27 mouse cellular contexts compared by ENCODE assay signal in the genomic region with DNA sequence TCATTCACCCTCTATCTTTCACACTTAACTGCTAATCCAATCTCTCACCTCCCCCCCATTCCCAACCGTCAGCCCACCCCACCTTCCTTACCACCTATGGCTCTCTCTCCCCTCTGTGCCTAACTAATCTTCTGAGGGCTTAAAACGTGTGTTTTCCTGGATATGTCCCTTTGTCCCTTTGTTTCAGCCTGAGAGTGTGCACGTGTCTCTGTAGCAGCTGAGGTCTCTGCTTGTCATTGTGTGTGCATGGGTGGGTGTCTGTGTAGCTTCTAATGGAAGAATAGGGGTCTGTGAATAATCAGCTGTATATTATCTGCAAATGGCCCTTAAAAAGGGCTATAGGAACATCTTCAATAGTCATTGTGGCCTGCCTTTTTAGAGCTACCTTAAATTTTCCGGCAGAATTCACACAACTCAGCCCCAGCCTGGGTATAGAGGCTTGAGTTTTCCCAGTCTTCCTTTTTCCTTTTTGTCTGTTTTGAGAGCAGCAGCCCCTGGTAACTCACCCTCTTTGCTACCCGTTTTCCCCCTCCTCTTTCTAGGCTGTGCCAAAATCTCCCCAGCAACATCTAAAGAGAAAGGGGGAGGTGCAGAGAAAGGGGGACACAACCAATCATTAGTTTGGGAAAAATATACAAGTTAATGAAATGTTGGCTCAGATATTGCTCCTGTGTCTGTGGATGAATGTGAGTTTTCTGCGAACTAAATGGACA. TPM values are rescaled to one million over a fixed set of nuclear protein-coding genes. Genes with fewer than 3 reads are reported as not detected.
DNase-seq lines count a peak whose midpoint lies in the region; ATAC-seq and TF ChIP-seq lines count a peak whose summit lies in the region.
"Had no signal": no experiment of that assay in that cellular context is flagged by ENCODE, and none has a peak within 500 bp of the region (broad histone marks: within the 10 kb centered on the region; RNA-seq: fewer than 3 reads in every experiment).

No protein-coding gene starts in this region.

- peaks cover 9% of the 10 kb centered on the region for H3K4me1 ChIP-seq in midbrain, embryonic 10.5 days
- no peaks in the 10 kb centered on the region for H3K4me1 ChIP-seq in midbrain, postnatal 0 days (ENCODE audit: insufficient read depth, low read length)
- peaks cover 5% of the 10 kb centered on the region; the same call in 1 of the 2 replicates for H3K4me1 ChIP-seq in forebrain, embryonic 13.5 days
- H3K4me1 ChIP-seq in hindbrain, embryonic 14.5 days (replicated peaks; ENCODE audit: control insufficient read depth, insufficient read depth, low read length) = peaks cover 6% of the 10 kb centered on the region; the same call in 1 of the 2 replicates
- 0 out of 2 replicates have a peak, but pooled peaks cover 5% of the 10 kb centered on the region for H3K4me1 ChIP-seq in midbrain, embryonic 16.5 days (ENCODE audit: control insufficient read depth, insufficient read depth, low read length)
- H3K4me1 ChIP-seq: heart, embryonic 15.5 days; hindbrain, embryonic 15.5 days; limb, embryonic 15.5 days had no signal

- no peak for TF ChIP-seq CTCF in midbrain, postnatal 0 days (IDR thresholded peaks at IDR 0.05)

- H3K27me3 ChIP-seq in midbrain, embryonic 10.5 days (ENCODE audit: low read depth, poor library complexity, severe bottlenecking) = peaks cover 78% of the 10 kb centered on the region
- no peaks in the 10 kb centered on the region; the same call in 1 of the 2 replicates for H3K27me3 ChIP-seq in midbrain, postnatal 0 days (ENCODE audit: insufficient read depth, low read length)
- H3K27me3 ChIP-seq in forebrain, embryonic 13.5 days = no peaks in the 10 kb centered on the region
- no peaks in the 10 kb centered on the region; the same call in 1 of the 2 replicates for H3K27me3 ChIP-seq in hindbrain, embryonic 14.5 days (ENCODE audit: control insufficient read depth, insufficient read depth, low read length)
- H3K27me3 ChIP-seq in midbrain, embryonic 16.5 days (ENCODE audit: control insufficient read depth, insufficient read depth, low read depth, low read length) = peaks cover 2% of the 10 kb centered on the region
- H3K27me3 ChIP-seq: heart, embryonic 15.5 days; limb, embryonic 15.5 days had no signal

- no peak overlapping the region for H3K9ac ChIP-seq in midbrain, postnatal 0 days (replicated peaks; ENCODE audit: low read length, poor library complexity, severe bottlenecking)
- no peak overlapping the region for H3K9ac ChIP-seq in forebrain, embryonic 13.5 days
- H3K9ac ChIP-seq in hindbrain, embryonic 14.5 days = no peak overlapping the region
- 0 out of 2 replicates have a peak overlapping the region, but pooled peaks have one; percentile 1 for H3K9ac ChIP-seq in midbrain, embryonic 16.5 days (ENCODE audit: low read depth, low read length)
- H3K9ac ChIP-seq: heart, embryonic 15.5 days; hindbrain, embryonic 15.5 days; limb, embryonic 15.5 days had no signal

- no peaks in the 10 kb centered on the region for H3K9me3 ChIP-seq in midbrain, embryonic 10.5 days (replicated peaks)
- H3K9me3 ChIP-seq in midbrain, postnatal 0 days (ENCODE audit: low read length) = no peaks in the 10 kb centered on the region
- no peaks in the 10 kb centered on the region for H3K9me3 ChIP-seq in forebrain, embryonic 13.5 days (replicated peaks)
- no peaks in the 10 kb centered on the region for H3K9me3 ChIP-seq in hindbrain, embryonic 14.5 days (ENCODE audit: control insufficient read depth, low read length)
- no peaks in the 10 kb centered on the region for H3K9me3 ChIP-seq in midbrain, embryonic 16.5 days (replicated peaks; ENCODE audit: control insufficient read depth, low read length, poor library complexity, severe bottlenecking)
- H3K9me3 ChIP-seq: heart, embryonic 15.5 days; hindbrain, embryonic 15.5 days; limb, embryonic 15.5 days had no signal

- H3K36me3 ChIP-seq in midbrain, embryonic 10.5 days = no peaks in the 10 kb centered on the region
- H3K36me3 ChIP-seq in midbrain, postnatal 0 days (ENCODE audit: insufficient read depth, low read length) = no peaks in the 10 kb centered on the region
- no peaks in the 10 kb centered on the region for H3K36me3 ChIP-seq in forebrain, embryonic 13.5 days (ENCODE audit: poor library complexity, severe bottlenecking)
- H3K36me3 ChIP-seq in hindbrain, embryonic 14.5 days (replicated peaks; ENCODE audit: control insufficient read depth, insufficient read depth) = no peaks in the 10 kb centered on the region
- H3K36me3 ChIP-seq in midbrain, embryonic 16.5 days (ENCODE audit: control insufficient read depth, insufficient read depth, low read length) = no peaks in the 10 kb centered on the region
- H3K36me3 ChIP-seq: heart, embryonic 15.5 days; hindbrain, embryonic 15.5 days; limb, embryonic 15.5 days had no signal

- no peak for ATAC-seq in midbrain, postnatal 0 days (ENCODE audit: low FRiP score)
- ATAC-seq in forebrain, embryonic 13.5 days = peak; percentile 70; the same call in 1 of the 2 replicates
- ATAC-seq in hindbrain, embryonic 14.5 days (ENCODE audit: low FRiP score) = 0 out of 2 replicates have a peak, but pooled peaks have one; percentile 37
- ATAC-seq in midbrain, embryonic 16.5 days = peak; percentile 32; the same call in 1 of the 2 replicates
- ATAC-seq: lung, postnatal 0 days had no signal

- H3K4me3 ChIP-seq in midbrain, embryonic 10.5 days = no peak overlapping the region
- H3K4me3 ChIP-seq in midbrain, postnatal 0 days (ENCODE audit: low read depth, low read length) = no peak overlapping the region
- no peak overlapping the region for H3K4me3 ChIP-seq in forebrain, embryonic 13.5 days
- H3K4me3 ChIP-seq in hindbrain, embryonic 14.5 days (replicated peaks; ENCODE audit: low read length) = no peak overlapping the region
- no peak overlapping the region for H3K4me3 ChIP-seq in midbrain, embryonic 16.5 days (ENCODE audit: low read depth, low read length)
- H3K4me3 ChIP-seq: erythroblast, embryonic 14.5 days; heart, embryonic 15.5 days; hindbrain, embryonic 15.5 days; layer of hippocampus, adult 2 months; limb, embryonic 15.5 days had no signal

- DNase-seq in midbrain, embryonic 10.5 days (ENCODE audit: low spot score) = no peak
- no peak for DNase-seq in midbrain, postnatal 0 days (ENCODE audit: low spot score)
- DNase-seq in hindbrain, embryonic 14.5 days (ENCODE audit: low spot score) = no peak
- no peak for DNase-seq in thymus, postnatal 10 days (ENCODE audit: low spot score in 2 of 2)
- DNase-seq in lung, postnatal 36 days = no peak
- DNase-seq in adrenal gland, adult 8-10 months = no peak
- DNase-seq: adrenal gland, postnatal 36 days; cerebellum, adult 18-20 months; cerebellum, postnatal 36 days; gastrocnemius, postnatal 36 days; kidney, adult 2 months; kidney, postnatal 10 days; thymus, postnatal 14 days had no signal

- H3K27ac ChIP-seq in midbrain, embryonic 10.5 days (replicated peaks) = 0 out of 2 replicates have a peak overlapping the region, but pooled peaks have one; percentile 38
- no peak overlapping the region for H3K27ac ChIP-seq in midbrain, postnatal 0 days (ENCODE audit: low read depth, low read length)
- H3K27ac ChIP-seq in forebrain, embryonic 13.5 days = no peak overlapping the region; the same call in none of the 2 replicates
- no peak overlapping the region for H3K27ac ChIP-seq in hindbrain, embryonic 14.5 days
- no peak overlapping the region for H3K27ac ChIP-seq in midbrain, embryonic 16.5 days (ENCODE audit: low read length)
- H3K27ac ChIP-seq: heart, embryonic 15.5 days; hindbrain, embryonic 15.5 days; layer of hippocampus, adult 2 months; limb, embryonic 15.5 days had no signal

- 29% methylated on average over 6 of the region's 6 CpGs for WGBS in midbrain, embryonic 10.5 days
- 31% methylated on average over 6 of the region's 6 CpGs for whole genome bisulfite sequencing in midbrain, postnatal 0 days
- 19% methylated on average over 6 of the region's 6 CpGs for WGBS in forebrain, embryonic 13.5 days
- 27% methylated on average over 6 of the region's 6 CpGs for WGBS in hindbrain, embryonic 14.5 days
- WGBS in midbrain, embryonic 16.5 days = 24% methylated on average over 6 of the region's 6 CpGs

- H3K4me2 ChIP-seq in midbrain, postnatal 0 days (ENCODE audit: low read depth, low read length, poor library complexity, severe bottlenecking) = no peak overlapping the region
- H3K4me2 ChIP-seq in forebrain, embryonic 13.5 days = no peak overlapping the region
- H3K4me2 ChIP-seq in hindbrain, embryonic 14.5 days (replicated peaks) = no peak overlapping the region
- no peak overlapping the region for H3K4me2 ChIP-seq in midbrain, embryonic 16.5 days (ENCODE audit: low read length)
- H3K4me2 ChIP-seq: heart, embryonic 15.5 days; hindbrain, embryonic 15.5 days; limb, embryonic 15.5 days had no signal

RNA-seq across cellular contexts. Expression of gene Gm15294, which starts 19.2 kb away (rescaled TPM):
- 0.44 and 0.78 TPM in 2 replicates for polyA plus RNA-seq in midbrain, embryonic 10.5 days (2016; fragmentation: Nextera tagmentation; extraction: Ambion mirVana)
- total RNA-seq in midbrain, postnatal 0 days (2014; rRNA removed) = not detected in 2 replicates
- not detected in 2 replicates for polyA plus RNA-seq in midbrain, postnatal 0 days (2015; fragmentation: Nextera tagmentation; extraction: Ambion mirVana)
- polyA plus RNA-seq in forebrain, embryonic 13.5 days (2015; fragmentation: Nextera tagmentation; extraction: Ambion mirVana) = not detected in 2 replicates
- not detected in 2 replicates for polyA plus RNA-seq in hindbrain, embryonic 14.5 days (2014; fragmentation: Nextera tagmentation; extraction: Ambion mirVana)
- polyA plus RNA-seq in midbrain, embryonic 16.5 days (2015; fragmentation: Nextera tagmentation; extraction: Ambion mirVana) = not detected in 2 replicates
- total RNA-seq in adrenal gland, adult 8-10 months (2022) = not detected
- total RNA-seq: adrenal gland, postnatal 36 days; heart, adult 8-10 months; layer of hippocampus, adult 2 months; left cerebral cortex, postnatal 25 days; megakaryocyte progenitor cell, adult 5-6 weeks had no signal
- polyA plus RNA-seq: embryonic facial prominence, embryonic 11.5 days; erythroblast, embryonic 14.5 days; heart, embryonic 15.5 days; hindbrain, embryonic 15.5 days; kidney, adult 2 months; limb, embryonic 15.5 days; liver, embryonic 16.5 days; lung, postnatal 0 days; small intestine, adult 2 months had no signal
